Mouse (Mus musculus) T-helper 2 cell (primary cell): ENCODE results near the gene Acsl4.

Experiments used
- in situ Hi-C: fragments of 300-600 bp; cut with MboI, MseI; formaldehyde crosslinking; loops from one replicate; pipeline ENCODE4 v1.15.1; 2025; ENCODE audit warnings: high pct_unique_total_duplicates

Acsl4 gene

GRCm38 (mm10) chrX:142359031-142359430, 31.3 kb downstream of the Acsl4 start:
- in situ Hi-C loops, result no loop called here

- in situ Hi-C loops, result no loop called here
These were observed 31.9 kb downstream of the Acsl4 start for GRCm38 (mm10) chrX:142358427-142358826.

GRCm38 (mm10) chrX:142336207-142336606, 54.1 kb downstream of the Acsl4 start:
- in situ Hi-C loops, result no loop called here

GRCm38 (mm10) chrX:142335502-142335901, 54.8 kb downstream of the Acsl4 start:
- in situ Hi-C loops, result no loop called here

GRCm38 (mm10) chrX:142325760-142326159, 64.6 kb downstream of the Acsl4 start:
- in situ Hi-C loops, result no loop called here

- in situ Hi-C loops, result no loop called here
These were observed 74.2 kb downstream of the Acsl4 start for GRCm38 (mm10) chrX:142316106-142316505.

GRCm38 (mm10) chrX:142315270-142315669, 75.1 kb downstream of the Acsl4 start:
- in situ Hi-C loops, result no loop called here

- in situ Hi-C loops, result no loop called here
These were observed 75.9 kb downstream of the Acsl4 start for GRCm38 (mm10) chrX:142314307-142315024.

- in situ Hi-C loops, result no loop called here
These were observed 79.9 kb downstream of the Acsl4 start for GRCm38 (mm10) chrX:142310431-142310830.

- in situ Hi-C loops, result no loop called here
These were observed 84.3 kb downstream of the Acsl4 start, which contains the start of gene Kcne1l for GRCm38 (mm10) chrX:142305869-142306581. Gene Kcne1l (minus strand): TSS chrX:142306294.

GRCm38 (mm10) chrX:142305010-142305868, 85.1 kb downstream of the Acsl4 start:
- in situ Hi-C loops, result no loop called here

GRCm38 (mm10) chrX:142304592-142304991, 85.7 kb downstream of the Acsl4 start:
- in situ Hi-C loops, result no loop called here

- in situ Hi-C loops, result no loop called here
These were observed 86.9 kb downstream of the Acsl4 start for GRCm38 (mm10) chrX:142303456-142303855.

- in situ Hi-C loops, result loop anchor here (25.0 kb wide), 1 partner anchor 1099 kb away; no protein-coding TSS in a partner anchor
These were observed 104.4 kb downstream of the Acsl4 start for GRCm38 (mm10) chrX:142285905-142286304.

GRCm38 (mm10) chrX:142276573-142276972, 113.8 kb downstream of the Acsl4 start:
- in situ Hi-C loops, result loop anchor here (25.0 kb wide), 1 partner anchor 1089 kb away; no protein-coding TSS in a partner anchor

GRCm38 (mm10) chrX:142276031-142276430, 114.3 kb downstream of the Acsl4 start:
- in situ Hi-C loops, result loop anchor here (25.0 kb wide), 1 partner anchor 1089 kb away; no protein-coding TSS in a partner anchor
